ENCODE assay signal across 8 mouse cellular contexts in genomic region chr8:126139546-126139870, GRCm38 (mm10).
DNase-seq lines count a peak whose midpoint lies in the region; ATAC-seq lines count a peak whose summit lies in the region.

No protein-coding gene starts in this region.

- H3K9ac ChIP-seq in kidney, embryonic 15.5 days: 0 out of 2 replicates have a peak overlapping the region, but pooled peaks have one; percentile 46
- peak overlapping the region; percentile 47; the same call in 1 of the 2 replicates for H3K9ac ChIP-seq in embryonic facial prominence, embryonic 11.5 days (replicated peaks; ENCODE audit: low read length)
- H3K9ac ChIP-seq in hindbrain, embryonic 11.5 days (ENCODE audit: low read depth, low read length): no peak overlapping the region
- peak overlapping the region; percentile 63; the same call in 1 of the 2 replicates for H3K9ac ChIP-seq in midbrain, embryonic 13.5 days (replicated peaks)

- peaks cover 20% of the 10 kb centered on the region for H3K4me1 ChIP-seq in kidney, embryonic 15.5 days
- no peaks in the 10 kb centered on the region for H3K4me1 ChIP-seq in embryonic facial prominence, embryonic 11.5 days (ENCODE audit: control insufficient read depth, insufficient read depth, low read length)
- H3K4me1 ChIP-seq in hindbrain, embryonic 11.5 days (replicated peaks; ENCODE audit: control insufficient read depth, insufficient read depth, low read length): no peaks in the 10 kb centered on the region
- peaks cover 15% of the 10 kb centered on the region for H3K4me1 ChIP-seq in midbrain, embryonic 13.5 days (replicated peaks)

- H3K4me2 ChIP-seq in kidney, embryonic 15.5 days: peak overlapping the region; percentile 95
- peak overlapping the region; percentile 98 for H3K4me2 ChIP-seq in embryonic facial prominence, embryonic 11.5 days (ENCODE audit: low read depth, low read length)
- H3K4me2 ChIP-seq in hindbrain, embryonic 11.5 days (replicated peaks; ENCODE audit: low read depth, low read length): peak overlapping the region; percentile 97
- H3K4me2 ChIP-seq in midbrain, embryonic 13.5 days (replicated peaks): peak overlapping the region; percentile 92

- peak; percentile 9; the same call in 1 of the 2 replicates for ATAC-seq in kidney, embryonic 15.5 days (replicated peaks; ENCODE audit: low FRiP score)
- ATAC-seq in embryonic facial prominence, embryonic 11.5 days (replicated peaks; ENCODE audit: insufficient number of reproducible peaks, low FRiP score, low TSS enrichment, low read depth): no peak
- ATAC-seq in hindbrain, embryonic 11.5 days (ENCODE audit: low FRiP score): peak; percentile 43
- 0 out of 2 replicates have a peak, but pooled peaks have one; percentile 27 for ATAC-seq in midbrain, embryonic 13.5 days

- no peak for DNase-seq in kidney, postnatal 14 days
- no peak for DNase-seq in embryonic facial prominence, embryonic 11.5 days (ENCODE audit: low spot score)
- no peak for DNase-seq in hindbrain, embryonic 11.5 days (ENCODE audit: low spot score)
- no peak for DNase-seq in adrenal gland, adult 2 months
- no peak for DNase-seq in adrenal gland, adult 8-10 months
- no peak for DNase-seq in spleen, adult 18-20 months

- no peaks in the 10 kb centered on the region for H3K9me3 ChIP-seq in kidney, embryonic 15.5 days (replicated peaks)
- H3K9me3 ChIP-seq in embryonic facial prominence, embryonic 11.5 days (replicated peaks; ENCODE audit: control insufficient read depth, low read length): no peaks in the 10 kb centered on the region
- H3K9me3 ChIP-seq in hindbrain, embryonic 11.5 days (ENCODE audit: control insufficient read depth, low read length): no peaks in the 10 kb centered on the region
- H3K9me3 ChIP-seq in midbrain, embryonic 13.5 days: no peaks in the 10 kb centered on the region

- 16% methylated on average over 11 of the region's 11 CpGs for WGBS in kidney, embryonic 15.5 days
- WGBS in embryonic facial prominence, embryonic 11.5 days: 23% methylated on average over 11 of the region's 11 CpGs
- WGBS in hindbrain, embryonic 11.5 days: 22% methylated on average over 11 of the region's 11 CpGs
- WGBS in midbrain, embryonic 13.5 days: 22% methylated on average over 11 of the region's 11 CpGs

- H3K36me3 ChIP-seq in kidney, embryonic 15.5 days: no peaks in the 10 kb centered on the region
- no peaks in the 10 kb centered on the region for H3K36me3 ChIP-seq in embryonic facial prominence, embryonic 11.5 days (replicated peaks; ENCODE audit: control insufficient read depth, insufficient read depth, low read depth, low read length)
- no peaks in the 10 kb centered on the region for H3K36me3 ChIP-seq in hindbrain, embryonic 11.5 days (ENCODE audit: control insufficient read depth, insufficient read depth, low read length)
- no peaks in the 10 kb centered on the region for H3K36me3 ChIP-seq in midbrain, embryonic 13.5 days

- H3K4me3 ChIP-seq in kidney, embryonic 15.5 days (replicated peaks): peak overlapping the region; percentile 58
- H3K4me3 ChIP-seq in embryonic facial prominence, embryonic 11.5 days (ENCODE audit: low read depth, low read length): peak overlapping the region; percentile 56
- peak overlapping the region; percentile 51 for H3K4me3 ChIP-seq in hindbrain, embryonic 11.5 days (ENCODE audit: low read depth, low read length)
- peak overlapping the region; percentile 53 for H3K4me3 ChIP-seq in midbrain, embryonic 13.5 days (replicated peaks)

- peaks cover 39% of the 10 kb centered on the region for H3K27me3 ChIP-seq in kidney, embryonic 15.5 days
- peaks cover 21% of the 10 kb centered on the region for H3K27me3 ChIP-seq in embryonic facial prominence, embryonic 11.5 days (ENCODE audit: control insufficient read depth, insufficient read depth, low read length)
- H3K27me3 ChIP-seq in hindbrain, embryonic 11.5 days (ENCODE audit: control insufficient read depth, insufficient read depth, low read length): peaks cover 21% of the 10 kb centered on the region
- H3K27me3 ChIP-seq in midbrain, embryonic 13.5 days: peaks cover 45% of the 10 kb centered on the region

- H3K27ac ChIP-seq in kidney, embryonic 15.5 days: no peak overlapping the region
- H3K27ac ChIP-seq in embryonic facial prominence, embryonic 11.5 days (replicated peaks; ENCODE audit: low read depth, low read length): no peak overlapping the region
- H3K27ac ChIP-seq in hindbrain, embryonic 11.5 days (ENCODE audit: low read depth, low read length): no peak overlapping the region
- H3K27ac ChIP-seq in midbrain, embryonic 13.5 days: no peak overlapping the region
